Mouse (Mus musculus): ENCODE data around the gene Gm43064.

Gm43064 gene

GRCm38 (mm10) chr3:103857036-103857805 is 47.8 kb downstream of the Gm43064 start:
- DNase-seq (ENCODE audit: low spot score in 2 of 2) = no peak

- DNase-seq (ENCODE audit: low spot score in 2 of 2) = no peak
Measured at GRCm38 (mm10) chr3:103857977-103858563, 48.7 kb downstream of the Gm43064 start.

GRCm38 (mm10) chr3:103858881-103859801 is 49.8 kb downstream of the Gm43064 start, which contains the start of gene Ptpn22:
Ptpn22 (plus strand) TSS chr3:103859795.
- DNase-seq (ENCODE audit: low spot score in 2 of 2) = no peak

- no peak for DNase-seq (ENCODE audit: low spot score in 2 of 2)
Measured at GRCm38 (mm10) chr3:103859851-103860391, 50.5 kb downstream of the Gm43064 start.

GRCm38 (mm10) chr3:103862721-103863220 is 53.4 kb downstream of the Gm43064 start:
- no peak for DNase-seq (ENCODE audit: low spot score in 2 of 2)

- no peak for DNase-seq (ENCODE audit: low spot score in 2 of 2)
Measured at GRCm38 (mm10) chr3:103864200-103864599, 54.8 kb downstream of the Gm43064 start.

GRCm38 (mm10) chr3:103867424-103867971 is 58.1 kb downstream of the Gm43064 start:
- no peak for DNase-seq (ENCODE audit: low spot score in 2 of 2)

- no peak for DNase-seq (ENCODE audit: low spot score in 2 of 2)
Measured at GRCm38 (mm10) chr3:103868008-103868407, 58.6 kb downstream of the Gm43064 start.

- no peak for DNase-seq (ENCODE audit: low spot score in 2 of 2)
Measured at GRCm38 (mm10) chr3:103872663-103873098, 63.3 kb downstream of the Gm43064 start.

- no peak for DNase-seq (ENCODE audit: low spot score in 2 of 2)
Measured at GRCm38 (mm10) chr3:103874329-103874728, 65.0 kb downstream of the Gm43064 start.

GRCm38 (mm10) chr3:103885946-103886345 is 76.6 kb downstream of the Gm43064 start:
- no peak for DNase-seq (ENCODE audit: low spot score in 2 of 2)

- DNase-seq (ENCODE audit: low spot score in 2 of 2) = no peak
Measured at GRCm38 (mm10) chr3:103887581-103887980, 78.2 kb downstream of the Gm43064 start.

All from urinary bladder, postnatal 4 days (tissue).